Mouse (Mus musculus): ENCODE data around the gene Pmel. TPM values are rescaled to one million over a fixed set of nuclear protein-coding genes. Genes with fewer than 3 reads are reported as not detected.
"Not testable (repeated sequence)": the region's sequence is repeated elsewhere in the genome, so short reads cannot be mapped to it uniquely, and the experiment has no call there.

The Pmel gene
- polyA plus RNA-seq, 1 experiment: 0.67 TPM

DNA sequence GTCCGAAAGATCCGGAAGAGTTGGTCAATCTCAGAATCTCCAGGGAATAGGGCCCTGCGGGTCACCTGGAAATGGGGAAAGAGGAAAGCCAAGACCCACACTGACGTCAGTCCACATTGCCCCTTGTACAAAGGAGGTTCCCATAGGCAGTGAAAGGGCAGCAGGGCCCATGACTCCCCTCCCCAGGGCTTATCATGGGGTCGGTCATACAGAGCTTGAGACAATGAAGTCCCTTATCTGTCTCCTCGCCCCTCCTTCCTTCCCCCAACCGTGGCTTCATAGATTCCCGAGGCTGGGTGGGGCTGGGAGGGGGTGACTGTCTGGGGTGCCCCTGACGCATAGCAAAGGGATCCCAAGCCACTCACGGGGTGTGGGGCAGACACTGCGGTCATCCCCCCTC lies 4.4 kb upstream of the Pmel start:
- H3K27ac ChIP-seq (ENCODE audit: insufficient read depth, low read depth, low read length): no peak overlapping the region
- TF ChIP-seq POLR2A (IDR thresholded peaks at IDR 0.05; ENCODE audit: borderline replicate concordance, low read depth, low read length) (no peak), CTCF (IDR thresholded peaks at IDR 0.05; ENCODE audit: low read depth, low read length) (no peak)
- peaks cover 21% of the 10 kb centered on the region for H3K4me1 ChIP-seq (ENCODE audit: control insufficient read depth, insufficient read depth, low read length)
- H3K4me3 ChIP-seq (ENCODE audit: insufficient read depth, low read length): no peak overlapping the region

DNA sequence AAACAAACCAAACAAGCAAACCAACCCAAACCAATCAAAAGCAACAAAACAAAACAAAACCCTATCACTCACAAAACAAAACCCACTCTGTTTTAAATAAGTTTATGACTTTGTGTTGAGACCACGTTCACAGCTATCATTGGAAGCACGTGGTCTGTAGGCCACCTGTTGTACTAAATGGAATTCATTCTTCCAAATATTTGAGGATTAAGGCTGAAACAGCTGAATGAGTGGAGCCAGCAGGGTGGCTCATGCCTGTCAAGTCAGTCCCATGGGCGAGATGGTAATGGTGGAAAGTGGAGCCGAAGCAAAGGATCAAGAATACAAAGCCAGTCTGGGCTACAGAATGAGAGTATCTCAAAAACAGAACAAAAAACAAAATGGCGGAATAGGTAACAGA lies 3.3 kb upstream of the Pmel start:
- no peak overlapping the region for H3K27ac ChIP-seq (ENCODE audit: insufficient read depth, low read depth, low read length)
- no peak for TF ChIP-seq POLR2A (IDR thresholded peaks at IDR 0.05; ENCODE audit: borderline replicate concordance, low read depth, low read length)
- TF ChIP-seq CTCF (IDR thresholded peaks at IDR 0.05; ENCODE audit: low read depth, low read length): no peak
- peaks cover 25% of the 10 kb centered on the region for H3K4me1 ChIP-seq (ENCODE audit: control insufficient read depth, insufficient read depth, low read length)
- H3K4me3 ChIP-seq (ENCODE audit: insufficient read depth, low read length): no peak overlapping the region

DNA sequence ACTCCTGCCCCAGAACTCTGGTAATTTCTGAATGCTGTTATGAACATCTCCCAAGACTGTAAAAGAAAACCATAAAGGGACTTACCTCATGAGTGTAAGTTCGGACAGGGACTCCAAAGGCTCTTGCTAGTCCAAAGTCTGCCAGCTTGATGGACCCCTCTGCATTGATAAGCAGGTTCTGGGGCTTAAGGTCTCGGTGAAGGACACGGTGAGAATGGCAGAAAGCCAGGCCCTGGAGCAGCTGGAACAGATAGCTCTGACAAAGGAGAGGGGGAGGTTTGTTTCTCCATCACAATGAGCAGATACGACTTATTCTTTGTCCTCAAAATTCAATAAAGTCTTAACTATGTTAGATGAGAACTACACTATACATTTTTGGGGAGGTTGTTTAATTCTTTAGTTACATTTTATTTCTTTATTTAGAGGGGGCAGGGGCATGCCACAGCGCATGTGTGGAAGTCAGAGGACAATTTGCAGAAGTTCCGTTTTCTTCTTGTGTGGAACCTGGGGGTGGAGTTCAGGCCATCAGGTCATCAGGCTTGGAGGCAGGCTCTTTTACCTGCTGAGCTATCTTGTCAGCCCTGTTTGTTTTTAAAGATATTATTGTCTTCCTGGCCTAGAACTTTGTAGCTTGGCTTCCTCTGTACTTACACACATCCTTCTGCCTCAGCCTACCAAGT lies 1.5 kb upstream of the Pmel start:
- H3K4me1 ChIP-seq (ENCODE audit: control insufficient read depth, insufficient read depth, low read length): peaks cover 22% of the 10 kb centered on the region
- H3K27ac ChIP-seq (ENCODE audit: insufficient read depth, low read depth, low read length): peak overlapping the region; percentile 20
- H3K4me3 ChIP-seq (ENCODE audit: insufficient read depth, low read length): peak overlapping the region; percentile 9; the same call in 1 of the 2 replicates
- no peak for TF ChIP-seq POLR2A (IDR thresholded peaks at IDR 0.05; ENCODE audit: borderline replicate concordance, low read depth, low read length)
- TF ChIP-seq CTCF (IDR thresholded peaks at IDR 0.05; ENCODE audit: low read depth, low read length): no peak

DNA sequence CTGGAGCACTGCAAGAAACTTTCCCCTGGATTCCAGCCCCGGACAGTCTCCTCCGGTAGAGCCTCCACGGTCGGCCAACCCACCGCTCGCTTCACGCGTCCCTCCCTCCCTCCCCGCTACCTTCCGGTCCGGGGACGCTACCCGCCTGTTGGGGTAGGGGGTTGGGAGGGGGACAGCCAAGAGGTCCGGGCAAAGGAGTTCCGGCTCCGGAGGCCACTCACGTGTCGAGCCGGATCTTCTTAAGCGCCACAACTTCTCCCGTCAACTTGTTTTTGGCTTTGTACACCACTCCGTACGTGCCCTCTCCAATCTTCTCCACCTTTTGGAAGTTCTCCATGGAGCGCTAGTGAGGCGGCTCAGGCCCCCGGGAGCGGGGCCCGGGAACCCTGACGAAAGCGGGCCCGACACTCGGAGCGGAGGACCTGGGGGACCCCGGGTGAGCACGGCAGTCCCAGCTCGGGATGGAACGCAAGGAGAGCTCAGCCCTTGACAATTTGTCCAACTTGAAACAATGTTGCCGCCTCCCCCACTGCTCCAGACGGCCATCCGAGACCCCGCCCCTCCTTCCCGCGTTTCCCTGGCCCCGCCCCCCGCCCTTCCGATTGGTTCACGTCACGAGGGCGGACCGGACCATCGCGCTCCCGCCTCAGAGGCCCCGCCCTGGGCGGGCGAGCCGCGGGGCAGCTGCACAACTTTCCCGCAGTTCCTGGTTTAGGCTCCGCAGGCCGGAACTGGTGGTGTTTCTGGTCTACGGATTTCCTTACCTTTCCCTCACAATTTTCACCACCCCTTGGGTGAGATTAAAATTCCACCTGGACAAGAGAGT lies 709 bp downstream of the Pmel start, which contains the start of gene Cdk2:
Gene Cdk2, minus strand, starts transcription at position 541 of the 826 bp plus-strand sequence.
- peak within 1 kb of the TSS; percentile 91 for H3K27ac ChIP-seq (ENCODE audit: insufficient read depth, low read depth, low read length)
- peaks cover 19% of the 10 kb centered on the region for H3K4me1 ChIP-seq (ENCODE audit: control insufficient read depth, insufficient read depth, low read length)
- H3K4me3 ChIP-seq (ENCODE audit: insufficient read depth, low read length): peak within 1 kb of the TSS; percentile 96
- TF ChIP-seq CTCF (IDR thresholded peaks at IDR 0.05; ENCODE audit: low read depth, low read length): no peak
- TF ChIP-seq POLR2A (IDR thresholded peaks at IDR 0.05; ENCODE audit: borderline replicate concordance, low read depth, low read length): peak; percentile 90

DNA sequence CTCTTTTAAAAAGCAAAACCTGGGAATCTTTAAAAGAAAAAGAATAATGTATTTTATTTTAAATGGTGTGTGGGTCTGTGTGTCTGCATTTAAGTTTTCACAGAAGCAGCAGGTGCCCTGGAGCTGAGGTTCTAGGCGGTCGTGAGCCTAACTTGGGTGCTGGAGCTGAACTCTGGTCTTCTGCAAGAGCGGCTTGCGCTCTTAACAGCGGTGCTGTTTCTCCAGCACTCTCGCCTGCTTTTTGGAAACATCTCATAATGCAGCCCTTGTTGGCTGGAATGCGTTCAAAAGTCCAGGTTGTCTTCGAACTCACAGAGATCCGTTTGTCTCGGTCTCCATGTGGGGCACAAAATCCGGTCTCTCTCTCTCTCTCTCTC lies 1.3 kb downstream of the Pmel start:
- Histone ChIP-seq H3K4me3 (ENCODE audit: insufficient read depth, low read length) (peak overlapping the region; percentile 27; the same call in 1 of the 2 replicates), H3K4me1 (ENCODE audit: control insufficient read depth, insufficient read depth, low read length) (peaks cover 19% of the 10 kb centered on the region), H3K27ac (ENCODE audit: insufficient read depth, low read depth, low read length) (peak overlapping the region; percentile 55)
- TF ChIP-seq CTCF (IDR thresholded peaks at IDR 0.05; ENCODE audit: low read depth, low read length): no peak

DNA sequence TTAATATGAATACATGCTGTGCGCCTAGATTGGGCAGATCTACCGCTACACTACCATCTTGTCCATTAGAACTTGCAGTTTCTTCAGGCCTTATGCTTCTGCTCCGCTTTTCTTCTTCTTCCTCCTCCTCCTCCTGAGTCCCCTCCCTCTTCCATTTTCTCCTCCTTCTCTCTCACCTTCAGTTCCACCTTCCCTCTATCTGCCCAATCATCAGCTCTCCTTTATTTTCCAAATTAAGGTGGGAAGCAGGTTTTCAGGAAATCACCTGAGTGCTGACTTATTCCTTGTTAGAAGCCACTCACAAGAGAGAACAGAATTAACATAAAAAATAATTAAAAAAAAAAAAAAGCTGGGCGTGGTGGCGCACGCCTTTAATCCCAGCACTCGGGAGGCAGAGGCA lies 7.3 kb downstream of the Pmel start:
- not testable (repeated sequence) for H3K27ac ChIP-seq (ENCODE audit: insufficient read depth, low read depth, low read length); H3K4me1 ChIP-seq (ENCODE audit: control insufficient read depth, insufficient read depth, low read length); H3K4me3 ChIP-seq (ENCODE audit: insufficient read depth, low read length)

DNA sequence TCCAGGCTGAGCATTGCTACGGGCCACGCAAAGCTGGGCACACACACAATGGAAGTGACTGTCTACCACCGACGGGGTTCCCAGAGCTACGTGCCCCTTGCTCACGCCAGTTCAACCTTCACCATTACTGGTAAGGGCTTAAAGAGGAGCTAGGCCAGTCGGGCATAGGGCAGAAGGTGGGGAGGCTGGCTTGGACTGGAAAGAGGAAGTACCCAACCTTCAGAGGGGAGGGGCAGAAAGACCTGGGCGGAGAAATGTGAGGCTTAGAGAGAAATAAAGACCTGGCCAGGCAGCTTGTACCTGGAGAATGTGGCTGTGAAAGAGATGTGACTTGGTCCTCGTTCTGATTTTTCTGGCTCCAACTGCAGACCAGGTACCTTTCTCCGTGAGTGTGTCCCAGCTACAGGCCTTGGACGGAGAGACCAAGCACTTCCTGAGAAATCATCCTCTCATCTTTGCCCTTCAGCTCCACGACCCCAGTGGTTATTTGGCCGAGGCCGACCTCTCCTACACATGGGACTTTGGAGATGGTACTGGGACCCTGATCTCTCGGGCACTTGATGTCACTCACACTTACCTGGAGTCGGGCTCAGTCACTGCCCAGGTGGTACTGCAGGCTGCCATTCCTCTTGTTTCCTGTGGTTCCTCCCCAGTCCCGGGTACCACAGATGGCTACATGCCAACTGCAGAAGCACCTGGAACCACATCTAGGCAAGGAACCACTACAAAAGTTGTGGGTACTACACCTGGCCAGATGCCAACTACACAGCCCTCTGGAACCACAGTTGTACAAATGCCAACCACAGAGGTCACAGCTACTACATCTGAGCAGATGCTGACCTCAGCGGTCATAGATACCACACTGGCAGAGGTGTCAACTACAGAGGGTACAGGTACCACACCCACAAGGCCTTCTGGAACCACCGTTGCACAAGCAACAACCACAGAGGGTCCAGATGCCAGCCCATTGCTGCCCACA lies 11.9 kb downstream of the Pmel start:
- Histone ChIP-seq H3K4me3 (ENCODE audit: insufficient read depth, low read length) (no peak overlapping the region), H3K27ac (ENCODE audit: insufficient read depth, low read depth, low read length) (no peak overlapping the region), H3K4me1 (ENCODE audit: control insufficient read depth, insufficient read depth, low read length) (peaks cover 9% of the 10 kb centered on the region; the same call in 1 of the 2 replicates)
- TF ChIP-seq POLR2A (IDR thresholded peaks at IDR 0.05; ENCODE audit: borderline replicate concordance, low read depth, low read length) (no peak), CTCF (IDR thresholded peaks at IDR 0.05; ENCODE audit: low read depth, low read length) (no peak)

DNA sequence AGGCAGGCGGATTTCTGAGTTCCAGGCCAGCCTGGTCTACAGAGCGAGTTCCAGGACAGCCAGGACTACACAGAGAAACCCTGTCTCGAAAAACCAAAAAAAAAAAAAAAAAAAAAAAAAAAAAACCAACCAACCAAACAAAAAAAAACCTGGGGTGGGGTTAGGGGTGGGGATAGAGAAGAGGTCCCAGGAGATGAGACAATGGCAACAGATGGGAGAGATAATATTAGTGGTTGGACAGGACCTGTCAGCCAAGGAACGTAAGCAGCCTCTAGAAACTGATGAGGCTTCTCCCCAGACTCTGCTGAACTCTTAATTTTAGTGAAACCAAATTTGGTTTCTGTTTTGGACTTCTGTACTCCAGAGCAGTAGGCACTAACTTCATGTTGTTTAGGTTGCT lies 21.5 kb downstream of the Pmel start:
- not testable (repeated sequence) for H3K27ac ChIP-seq (ENCODE audit: insufficient read depth, low read depth, low read length); H3K4me3 ChIP-seq (ENCODE audit: insufficient read depth, low read length); H3K4me1 ChIP-seq (ENCODE audit: control insufficient read depth, insufficient read depth, low read length)

DNA sequence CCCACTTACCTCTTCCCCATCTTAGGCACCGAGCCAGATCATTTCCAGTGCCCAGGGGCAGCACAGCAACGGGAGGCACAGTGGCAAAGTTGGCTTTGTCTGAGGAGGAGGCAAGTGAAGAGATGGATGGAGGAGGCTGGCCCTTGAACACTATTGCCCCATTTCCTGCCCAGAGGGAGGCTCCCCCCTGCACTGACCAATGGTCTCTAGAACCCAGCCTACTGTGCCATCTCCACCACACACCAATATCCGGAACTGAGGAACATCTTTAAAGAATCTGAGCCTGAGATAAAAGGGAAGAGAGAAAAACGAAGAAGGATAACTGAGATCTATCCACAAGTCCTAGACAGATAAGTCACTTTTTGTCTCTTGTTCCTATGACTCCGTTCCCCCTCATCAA lies 24.1 kb downstream of the Pmel start:
- TF ChIP-seq CTCF (IDR thresholded peaks at IDR 0.05; ENCODE audit: low read depth, low read length) (no peak), POLR2A (IDR thresholded peaks at IDR 0.05; ENCODE audit: borderline replicate concordance, low read depth, low read length) (no peak)
- peaks cover 5% of the 10 kb centered on the region for H3K4me1 ChIP-seq (ENCODE audit: control insufficient read depth, insufficient read depth, low read length)
- H3K4me3 ChIP-seq (ENCODE audit: insufficient read depth, low read length): no peak overlapping the region
- H3K27ac ChIP-seq (ENCODE audit: insufficient read depth, low read depth, low read length): no peak overlapping the region
